Mouse (Mus musculus): ENCODE measurements around the gene Fem1a.
"Not testable (repeated sequence)": the region's sequence is repeated elsewhere in the genome, so short reads cannot be mapped to it uniquely, and the experiment has no call there.

Gene Fem1a

DNA sequence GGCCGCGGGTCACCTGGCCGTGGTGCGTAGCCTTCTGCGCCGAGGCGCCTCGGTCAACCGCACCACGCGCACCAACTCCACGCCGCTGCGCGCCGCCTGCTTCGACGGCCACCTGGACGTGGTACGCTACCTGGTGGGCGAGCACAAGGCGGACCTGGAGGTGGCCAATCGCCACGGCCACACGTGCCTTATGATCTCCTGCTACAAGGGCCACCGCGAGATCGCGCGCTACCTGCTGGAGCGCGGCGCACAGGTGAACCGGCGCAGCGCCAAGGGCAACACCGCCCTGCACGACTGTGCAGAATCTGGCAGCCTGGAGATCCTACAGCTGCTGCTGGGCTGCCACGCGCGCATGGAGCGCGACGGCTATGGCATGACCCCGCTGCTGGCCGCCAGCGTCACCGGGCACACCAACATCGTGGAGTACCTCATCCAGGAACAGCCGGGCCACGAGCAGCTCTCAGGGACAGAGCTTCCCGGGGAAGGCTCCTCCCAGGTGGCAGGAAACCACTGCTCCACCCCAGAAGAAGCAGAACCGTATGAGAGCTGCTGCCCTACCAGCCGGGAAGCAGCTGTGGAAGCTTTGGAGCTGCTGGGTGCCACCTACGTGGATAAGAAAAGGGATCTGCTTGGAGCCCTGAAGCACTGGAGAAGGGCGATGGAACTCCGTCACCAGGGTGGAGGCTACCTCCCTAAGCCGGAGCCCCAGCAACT, 728 bp downstream of the Fem1a start:
- peak; percentile 49 for DNase-seq

GRCm38 (mm10) chr17:56258269-56258668, 1.7 kb downstream of the Fem1a start:
- not testable (repeated sequence) for DNase-seq

GRCm38 (mm10) chr17:56258812-56259211, 2.2 kb downstream of the Fem1a start:
- not testable (repeated sequence) for DNase-seq

GRCm38 (mm10) chr17:56259301-56260037, 2.9 kb downstream of the Fem1a start:
- no peak for DNase-seq

DNA sequence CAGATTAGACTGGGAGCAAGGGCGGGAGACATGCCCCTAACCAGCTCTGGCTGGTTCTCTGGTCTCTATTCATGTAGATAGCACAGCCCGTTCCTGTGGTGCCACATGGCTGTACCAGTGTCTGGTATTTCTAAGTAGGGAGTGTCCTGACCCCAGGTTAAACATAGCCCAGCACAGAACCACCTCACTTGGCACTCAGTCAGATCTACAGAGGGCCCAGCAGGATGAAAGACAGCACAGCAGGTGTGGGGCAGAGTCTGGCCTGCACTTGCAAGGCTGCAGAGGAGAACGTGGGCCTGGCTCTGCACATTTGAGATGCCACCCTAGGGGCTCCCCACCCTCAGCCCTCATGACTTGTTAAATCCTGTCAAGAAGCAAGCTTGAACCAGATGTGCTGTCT, 4.6 kb downstream of the Fem1a start:
- no peak for DNase-seq

DNA sequence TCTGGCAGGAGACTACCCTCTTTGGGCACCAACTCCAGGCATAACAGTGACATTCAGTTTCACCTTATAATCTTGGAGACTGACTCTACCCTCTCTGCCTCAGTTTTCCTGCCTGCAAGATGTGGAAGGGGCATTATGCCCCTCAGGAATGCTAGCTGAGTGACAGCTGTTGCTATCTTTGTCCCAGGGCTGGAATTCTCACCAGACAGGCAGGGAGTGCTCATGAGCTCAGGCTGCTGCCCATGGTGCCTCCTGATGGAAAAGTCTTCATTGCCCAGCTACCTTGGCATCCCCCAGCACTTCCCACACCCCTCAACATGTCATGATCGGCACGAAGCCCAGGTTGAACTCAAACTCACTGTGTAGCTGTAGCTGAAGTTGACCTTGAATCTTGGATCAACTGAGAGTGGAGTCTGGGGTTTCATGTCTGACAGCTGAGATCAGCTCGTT, 6.1 kb downstream of the Fem1a start:
- DNase-seq, result no peak

- peak; percentile 69 for DNase-seq
Measured at GRCm38 (mm10) chr17:56264020-56264419, 7.4 kb downstream of the Fem1a start.

- no peak for DNase-seq
Measured at GRCm38 (mm10) chr17:56265011-56265410, 8.4 kb downstream of the Fem1a start.

- no peak for DNase-seq
Measured at GRCm38 (mm10) chr17:56265869-56266268, 9.3 kb downstream of the Fem1a start.

GRCm38 (mm10) chr17:56266271-56266670, 9.7 kb downstream of the Fem1a start:
- no peak for DNase-seq

DNA sequence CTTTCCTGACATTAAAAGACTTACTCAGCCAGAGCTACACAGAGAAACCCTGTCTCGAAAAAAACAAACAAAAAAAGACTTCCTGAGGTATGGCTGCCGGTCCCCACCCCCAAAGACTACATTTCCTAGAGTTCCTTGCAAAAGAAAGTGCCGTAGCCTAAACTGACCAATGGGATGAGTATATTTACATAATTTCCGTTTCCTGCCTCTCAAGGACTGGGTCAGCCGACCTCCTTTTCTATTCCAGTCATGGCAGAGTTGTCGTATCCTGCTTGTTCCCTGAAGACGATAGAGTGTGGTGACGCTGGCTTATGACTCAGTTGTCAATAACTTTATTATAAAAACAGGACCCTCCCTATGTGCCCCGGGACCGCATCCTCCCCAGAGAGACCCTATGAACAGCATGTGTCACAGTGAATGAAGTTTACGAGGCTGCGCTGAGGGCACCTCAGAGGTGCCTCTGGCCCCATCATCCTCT, 12.6 kb downstream of the Fem1a start:
- DNase-seq, result peak; percentile 57

DNA sequence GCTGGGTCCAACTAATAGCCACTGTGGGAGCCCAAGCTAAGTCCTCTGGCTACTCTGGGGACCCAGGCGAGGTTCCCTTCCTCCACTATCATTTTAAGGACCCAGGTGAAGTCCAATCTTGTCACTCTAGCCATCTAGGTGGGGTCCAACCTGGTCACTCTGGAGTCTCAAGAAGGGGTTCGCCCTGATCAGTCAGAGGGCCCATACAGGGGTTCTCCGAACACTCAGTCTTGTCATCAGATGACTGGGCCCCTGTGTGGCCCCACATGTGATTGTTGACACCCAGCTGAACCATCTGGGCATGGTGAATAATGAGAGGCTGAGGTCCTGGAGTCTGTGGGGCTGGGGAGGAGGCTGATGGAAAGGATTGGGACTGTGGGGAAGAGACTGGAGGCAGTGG, 13.1 kb downstream of the Fem1a start:
- DNase-seq, result no peak

DNA sequence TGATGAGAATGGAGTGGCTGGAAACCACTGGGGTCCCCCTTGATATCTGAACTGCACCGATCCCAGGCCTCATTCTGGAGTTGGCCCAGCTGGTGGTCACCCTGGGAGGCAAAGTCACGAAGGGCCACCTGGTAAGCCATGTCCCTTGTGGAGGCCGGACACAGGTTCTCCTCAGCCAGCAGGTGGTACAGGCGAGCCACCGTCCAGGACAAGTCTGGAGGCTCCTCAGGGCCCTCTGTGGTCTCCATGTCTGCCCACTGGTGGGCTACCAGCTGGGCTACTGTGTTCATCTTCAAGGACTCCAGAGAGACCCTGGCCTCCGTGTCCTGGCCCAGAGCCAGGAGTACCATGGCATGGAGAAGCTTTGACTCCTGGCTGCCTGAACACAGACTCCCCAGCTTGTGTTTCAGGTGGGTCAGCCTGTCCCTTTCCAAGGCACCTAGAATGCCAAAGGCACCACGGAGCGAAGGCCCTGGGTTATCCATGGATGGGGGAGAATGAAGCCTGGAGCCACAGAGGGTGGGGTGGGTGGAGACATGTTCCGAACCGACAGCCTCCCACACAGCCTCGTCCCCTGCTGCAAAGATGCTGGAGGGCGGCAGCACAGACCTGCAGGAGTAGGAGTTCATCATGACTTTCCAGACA, 15.1 kb downstream of the Fem1a start:
- no peak for DNase-seq

DNA sequence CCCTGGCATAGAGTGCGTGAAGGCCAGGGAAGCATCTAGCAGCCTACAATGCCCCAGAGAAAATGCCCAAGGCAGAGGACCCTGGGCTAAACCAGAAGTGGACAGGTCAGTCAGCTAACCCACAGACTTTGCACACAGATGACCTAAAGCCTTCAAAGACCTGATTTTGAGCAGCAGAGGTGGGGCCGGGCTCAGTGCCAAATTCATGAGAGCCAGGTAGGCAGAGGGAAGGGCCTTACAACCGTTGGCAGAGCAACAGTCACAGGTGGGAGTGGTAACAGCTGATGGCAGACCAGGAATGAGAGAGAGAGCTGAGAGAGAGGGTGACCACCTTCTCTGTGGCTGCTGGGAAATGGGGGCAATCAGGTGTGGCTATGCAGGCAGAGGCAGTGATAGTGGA, 16.0 kb downstream of the Fem1a start:
- no peak for DNase-seq

DNA sequence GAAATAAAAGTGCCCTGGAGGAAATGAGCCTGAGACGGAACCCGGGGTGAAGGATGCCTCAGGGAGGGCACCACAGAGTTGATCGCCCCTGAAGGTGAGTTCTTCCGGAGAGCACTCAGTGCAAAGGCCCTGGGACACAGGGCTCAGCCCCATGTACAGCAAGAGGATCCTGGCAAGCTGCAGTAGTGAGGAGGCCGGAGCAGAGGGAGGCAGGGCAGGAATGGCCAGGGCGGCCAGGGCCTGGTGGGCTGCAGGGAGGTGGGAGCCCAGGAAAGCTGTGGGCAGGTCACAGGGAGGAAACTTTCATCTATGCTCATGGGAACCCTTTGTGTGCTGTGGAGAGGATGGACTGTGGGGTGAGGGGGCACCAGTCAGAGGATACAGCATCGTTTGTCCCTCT, 16.9 kb downstream of the Fem1a start:
- DNase-seq, result no peak

DNA sequence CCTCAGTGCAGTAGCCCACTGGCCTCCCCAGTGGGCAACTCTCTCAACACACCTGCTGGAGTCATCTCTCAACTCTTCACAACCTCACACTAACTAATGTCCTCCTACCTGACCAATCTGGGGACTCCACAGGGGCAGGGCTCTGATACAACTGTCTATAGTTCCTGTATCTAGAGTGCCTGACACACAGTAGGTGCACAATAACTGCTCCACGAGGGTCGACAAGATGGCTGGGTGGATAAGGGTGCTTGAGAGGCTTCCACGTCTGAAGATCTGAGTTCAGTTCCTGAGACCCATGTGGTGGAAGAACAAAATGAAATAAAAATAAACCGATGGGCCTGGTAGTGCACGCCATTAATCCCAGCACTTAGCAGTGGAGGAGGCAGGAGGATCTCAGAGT, 17.4 kb downstream of the Fem1a start:
- DNase-seq, result no peak

DNA sequence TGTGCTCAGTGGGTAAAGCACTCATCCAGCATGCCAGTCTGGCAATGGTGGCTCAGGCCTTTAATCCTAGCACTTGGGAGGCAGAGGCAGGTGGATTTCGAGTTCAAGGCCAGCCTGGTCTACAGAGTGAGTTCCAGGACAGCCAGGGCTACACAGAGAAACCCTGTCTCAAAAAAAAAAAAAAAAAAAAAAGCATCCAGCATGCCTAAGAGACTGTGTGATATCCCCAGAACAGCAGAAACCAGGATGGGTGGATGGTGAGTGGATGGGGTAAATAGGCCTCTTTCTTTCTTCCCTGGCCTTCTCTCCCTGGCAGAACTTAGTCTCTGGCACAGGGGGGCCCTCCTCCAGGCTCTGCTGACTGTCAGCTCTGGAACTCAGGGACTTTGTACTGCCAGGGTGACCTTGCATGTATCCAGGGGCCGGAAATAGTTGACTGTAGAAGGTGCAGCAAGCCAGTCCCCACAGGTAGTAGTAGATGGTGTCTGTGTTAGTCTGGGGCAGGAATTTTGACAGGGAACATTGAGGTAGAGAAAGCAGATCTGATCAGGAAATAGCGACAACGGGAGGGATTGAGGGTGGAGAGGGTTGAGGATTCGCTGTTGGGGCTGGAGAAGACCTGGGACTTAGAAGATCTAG, 19.4 kb downstream of the Fem1a start:
- no peak for DNase-seq

DNA sequence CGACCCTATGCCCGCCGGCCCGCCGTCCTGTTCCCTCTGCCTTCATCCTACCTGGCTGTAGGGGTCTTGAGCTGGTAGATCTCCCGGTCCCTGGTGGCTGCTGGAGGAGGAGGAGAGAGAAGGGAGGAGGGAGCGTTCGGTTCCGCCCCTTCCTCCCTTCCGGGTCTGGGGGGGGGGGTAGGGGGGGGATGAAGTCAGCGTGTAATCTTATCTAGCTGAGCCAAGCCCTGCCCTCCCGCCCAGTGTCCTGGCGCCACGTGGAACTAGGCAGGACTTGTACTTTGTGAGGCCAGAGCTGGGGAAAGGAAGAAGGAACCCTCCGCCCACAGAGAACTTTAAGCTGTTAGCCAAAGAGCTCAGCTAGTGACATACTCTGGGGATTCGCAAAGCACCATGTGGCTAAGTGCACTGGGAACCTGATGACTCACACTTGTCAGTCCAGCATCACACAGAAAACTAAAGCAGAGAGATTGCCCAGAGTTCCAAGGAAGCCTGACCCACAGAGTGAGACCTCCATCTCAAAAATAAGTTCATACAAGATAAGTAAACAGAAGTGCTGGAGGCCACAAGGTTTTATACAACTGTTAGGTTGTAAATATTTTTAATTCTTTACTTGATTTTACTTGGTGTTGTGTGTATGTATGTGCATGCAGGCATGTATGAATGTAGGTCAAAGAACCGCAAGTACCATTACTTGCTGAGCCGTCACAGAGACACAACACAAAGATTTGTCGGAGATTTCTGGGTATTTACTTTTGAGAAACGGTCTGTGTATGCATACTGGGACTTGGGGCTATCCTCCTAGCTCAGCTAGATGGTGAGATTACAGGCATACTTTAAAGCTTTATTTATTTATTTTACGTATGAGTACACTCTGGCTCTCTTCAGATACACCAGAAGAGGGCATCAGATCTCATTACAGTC, 20.3 kb downstream of the Fem1a start, which contains the start of gene Ticam1:
Gene Ticam1, minus strand, starts transcription at position 144 of the 924 bp plus-strand sequence.
- peak; percentile 62 for DNase-seq

DNA sequence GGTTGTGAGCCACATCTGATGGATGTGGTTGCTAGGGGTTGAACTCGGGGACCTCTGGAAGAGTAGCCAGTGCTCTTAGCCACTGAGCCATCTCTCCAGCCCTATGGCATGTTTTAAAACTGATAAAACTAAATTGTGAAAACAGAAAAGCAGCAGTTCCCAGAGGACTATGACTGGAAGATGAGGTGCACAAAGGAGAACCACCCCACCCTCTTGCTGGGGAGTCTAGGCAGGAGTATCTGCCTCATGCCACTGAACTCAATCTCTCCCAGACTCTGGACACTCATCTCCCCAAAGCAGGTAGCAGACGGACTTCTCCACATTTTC, 20.9 kb downstream of the Fem1a start:
- DNase-seq, result no peak

GRCm38 (mm10) chr17:56278340-56278739, 21.7 kb downstream of the Fem1a start:
- no peak for DNase-seq

DNA sequence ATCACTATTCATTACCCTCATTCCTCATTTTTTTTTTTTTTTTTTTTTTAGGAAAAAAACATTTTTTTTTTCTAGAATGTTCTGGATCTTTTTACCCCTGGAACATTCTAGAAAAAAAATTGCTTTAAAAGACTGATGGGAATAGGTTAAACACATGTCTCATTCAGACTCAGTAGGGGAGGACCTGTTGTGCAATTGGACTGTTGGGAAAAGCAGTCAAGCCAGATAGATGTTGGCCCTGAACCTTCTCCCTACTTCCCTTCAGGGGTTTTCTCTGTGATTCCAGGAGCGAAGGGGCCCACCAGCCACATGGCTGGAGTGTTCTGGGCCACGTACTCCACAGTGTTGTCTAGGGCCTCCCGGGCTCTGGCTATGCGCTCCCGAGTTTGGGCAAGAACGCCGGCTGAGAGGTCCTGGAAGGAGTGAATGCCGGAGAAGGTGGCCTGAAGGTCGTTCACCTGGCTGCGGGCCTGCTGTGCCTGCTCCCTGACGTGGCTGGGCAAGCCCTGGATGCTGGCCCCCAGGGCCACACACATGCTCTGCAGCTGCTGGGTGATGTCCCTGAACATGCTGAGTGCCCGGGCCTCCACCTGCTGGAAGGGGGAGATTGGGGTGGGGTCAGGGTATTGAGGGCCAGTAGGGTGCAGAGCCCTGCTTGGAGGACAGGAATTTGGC, 23.0 kb downstream of the Fem1a start:
- DNase-seq, result no peak

DNA sequence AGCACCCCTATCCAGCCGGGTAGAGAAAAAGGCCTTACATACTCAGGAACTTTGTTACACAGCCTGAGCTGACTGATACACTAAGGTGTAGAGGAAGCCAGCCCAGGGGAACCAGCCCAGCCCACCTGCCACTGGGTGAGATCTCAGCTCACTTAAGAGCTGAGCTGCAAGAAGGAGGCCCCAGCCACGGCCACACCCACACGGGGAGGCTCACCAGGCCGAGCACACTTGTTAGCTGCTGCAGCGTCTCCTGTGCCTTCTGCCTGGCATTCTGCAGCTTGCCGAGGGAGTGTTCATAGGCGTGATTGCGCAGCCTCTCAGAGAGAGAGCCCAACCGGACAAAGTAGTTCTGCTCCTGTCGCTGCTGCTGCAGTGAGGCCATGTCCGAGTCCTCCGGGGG, 24.6 kb downstream of the Fem1a start:
- DNase-seq, result no peak
